Mouse (Mus musculus): ENCODE measurements around the gene Adap1. TPM values are rescaled to one million over a fixed set of nuclear protein-coding genes. Genes with fewer than 3 reads are reported as not detected.
A peak's percentile ranks its signal among the peaks of the same experiment; 100 is the strongest.

Adap1 gene
- total and polyA plus RNA-seq, 2 experiments from 2014 or later, result 141 to 253 TPM

DNA sequence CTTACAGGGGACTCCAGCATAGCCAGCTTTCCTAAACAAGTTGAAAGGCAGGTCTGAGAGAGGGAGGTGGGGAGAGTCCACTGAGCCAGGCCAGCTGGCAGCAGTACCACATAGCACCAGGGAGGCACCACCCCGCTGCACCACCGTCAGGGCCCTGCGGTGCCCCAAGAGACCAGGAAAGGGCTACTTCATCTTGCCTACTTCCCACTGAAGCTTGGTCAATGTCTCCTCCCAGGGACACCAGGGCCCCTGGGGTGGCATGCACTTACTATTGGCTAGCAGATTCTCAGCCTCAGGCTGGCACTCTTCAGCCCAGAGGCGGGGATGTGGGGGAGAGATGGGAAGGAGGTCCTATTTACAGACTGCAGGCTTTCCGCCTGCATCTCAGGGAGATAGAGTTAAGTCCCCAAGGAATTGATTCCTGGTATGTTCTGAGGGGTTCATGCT, 1.4 kb downstream of the Adap1 start:
- H3K4me3 ChIP-seq (ENCODE audit: low read depth, low read length), result peak overlapping the region; percentile 91
- WGBS, result 35% methylated on average over 5 of the region's 5 CpGs
- peaks cover 3% of the 10 kb centered on the region; the same call in 1 of the 2 replicates for H3K36me3 ChIP-seq (ENCODE audit: insufficient read depth, low read length)
- H3K9ac ChIP-seq (replicated peaks; ENCODE audit: low read length, poor library complexity, severe bottlenecking), result peak overlapping the region; percentile 95
- peak overlapping the region; percentile 85 for H3K27ac ChIP-seq (ENCODE audit: low read depth, low read length)
- DNase-seq (ENCODE audit: low spot score), result peak; percentile 44
- ATAC-seq (ENCODE audit: low FRiP score), result 0 out of 2 replicates have a peak, but pooled peaks have one; percentile 28
- TF ChIP-seq CTCF (IDR thresholded peaks at IDR 0.05), result no peak
- H3K9me3 ChIP-seq (ENCODE audit: low read length), result no peaks in the 10 kb centered on the region
- no peaks in the 10 kb centered on the region for H3K27me3 ChIP-seq (ENCODE audit: insufficient read depth, low read length)
- peak overlapping the region; percentile 80 for H3K4me2 ChIP-seq (ENCODE audit: low read depth, low read length, poor library complexity, severe bottlenecking)
- peaks cover 5% of the 10 kb centered on the region for H3K4me1 ChIP-seq (ENCODE audit: insufficient read depth, low read length)

DNA sequence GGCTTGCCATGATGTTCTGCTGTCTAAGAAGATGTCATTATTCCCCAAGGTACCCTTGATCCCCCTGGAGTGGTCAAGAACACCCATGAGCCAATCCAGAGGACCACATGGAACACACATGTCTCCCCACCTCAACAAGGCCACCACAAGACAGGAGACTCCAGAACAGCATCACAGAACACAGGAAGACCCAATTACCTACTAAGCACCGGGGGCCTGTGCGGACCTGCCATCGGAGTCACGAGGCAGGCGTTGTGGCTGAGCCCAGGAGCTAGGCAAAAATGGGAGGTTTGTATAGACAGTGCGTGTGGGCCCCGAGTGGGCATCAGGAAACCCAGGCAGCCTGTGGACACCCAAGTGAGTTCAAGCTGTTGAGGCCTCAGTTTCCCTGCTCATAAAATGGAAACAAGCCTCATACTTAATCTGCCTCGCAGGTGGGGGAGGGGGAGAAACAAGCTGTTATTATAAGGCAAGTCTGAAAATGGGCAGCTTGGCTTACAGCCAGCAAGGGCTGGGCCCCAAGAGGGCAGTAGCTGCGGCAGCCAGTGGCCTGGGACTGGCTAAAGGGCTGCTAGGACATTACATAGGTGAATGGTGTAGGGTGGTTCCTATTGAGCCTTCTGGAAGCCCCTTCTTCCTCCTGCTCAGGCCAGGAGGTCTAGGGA, 2.0 kb downstream of the Adap1 start:
- ATAC-seq (ENCODE audit: low FRiP score) (no peak), DNase-seq (ENCODE audit: low spot score) (no peak)
- Histone ChIP-seq H3K4me2 (ENCODE audit: low read depth, low read length, poor library complexity, severe bottlenecking) (peak overlapping the region; percentile 80), H3K36me3 (ENCODE audit: insufficient read depth, low read length) (peaks cover 3% of the 10 kb centered on the region; the same call in 1 of the 2 replicates), H3K27ac (ENCODE audit: low read depth, low read length) (no peak overlapping the region), H3K4me1 (ENCODE audit: insufficient read depth, low read length) (peaks cover 5% of the 10 kb centered on the region), H3K9ac (replicated peaks; ENCODE audit: low read length, poor library complexity, severe bottlenecking) (no peak overlapping the region), H3K27me3 (ENCODE audit: insufficient read depth, low read length) (no peaks in the 10 kb centered on the region), H3K4me3 (ENCODE audit: low read depth, low read length) (peak overlapping the region; percentile 91), H3K9me3 (ENCODE audit: low read length) (no peaks in the 10 kb centered on the region)
- 80% methylated on average over 9 of the region's 9 CpGs for WGBS
- no peak for TF ChIP-seq CTCF (IDR thresholded peaks at IDR 0.05)

DNA sequence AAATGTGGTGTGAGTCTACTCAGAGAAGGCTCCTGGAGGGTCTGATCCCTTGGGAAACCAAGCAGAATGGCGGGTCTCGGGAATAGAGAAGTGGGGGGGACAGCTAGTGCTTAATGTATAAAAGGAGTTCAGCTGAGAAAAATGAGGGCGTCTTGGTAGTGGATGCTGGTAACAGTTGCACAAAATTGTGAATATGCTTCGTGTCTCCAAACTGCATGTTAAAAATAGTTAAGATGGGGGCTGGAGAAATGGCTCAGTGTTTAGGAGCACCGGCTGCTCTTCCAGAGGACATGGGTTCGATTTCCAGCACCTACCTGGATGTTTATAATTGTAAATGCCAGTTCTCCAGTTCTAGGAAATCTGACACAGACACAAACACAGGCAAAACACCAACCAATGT, 4.1 kb downstream of the Adap1 start:
- Histone ChIP-seq H3K36me3 (ENCODE audit: insufficient read depth, low read length) (peaks cover 6% of the 10 kb centered on the region; the same call in 1 of the 2 replicates), H3K9me3 (ENCODE audit: low read length) (no peaks in the 10 kb centered on the region), H3K4me2 (ENCODE audit: low read depth, low read length, poor library complexity, severe bottlenecking) (no peak overlapping the region), H3K9ac (replicated peaks; ENCODE audit: low read length, poor library complexity, severe bottlenecking) (no peak overlapping the region), H3K27ac (ENCODE audit: low read depth, low read length) (no peak overlapping the region), H3K4me1 (ENCODE audit: insufficient read depth, low read length) (peaks cover 5% of the 10 kb centered on the region), H3K4me3 (ENCODE audit: low read depth, low read length) (no peak overlapping the region), H3K27me3 (ENCODE audit: insufficient read depth, low read length) (no peaks in the 10 kb centered on the region)
- ATAC-seq (ENCODE audit: low FRiP score), result no peak
- DNase-seq (ENCODE audit: low spot score), result no peak
- no peak for TF ChIP-seq CTCF (IDR thresholded peaks at IDR 0.05)
- 85% methylated on average over 6 of the region's 6 CpGs for WGBS

DNA sequence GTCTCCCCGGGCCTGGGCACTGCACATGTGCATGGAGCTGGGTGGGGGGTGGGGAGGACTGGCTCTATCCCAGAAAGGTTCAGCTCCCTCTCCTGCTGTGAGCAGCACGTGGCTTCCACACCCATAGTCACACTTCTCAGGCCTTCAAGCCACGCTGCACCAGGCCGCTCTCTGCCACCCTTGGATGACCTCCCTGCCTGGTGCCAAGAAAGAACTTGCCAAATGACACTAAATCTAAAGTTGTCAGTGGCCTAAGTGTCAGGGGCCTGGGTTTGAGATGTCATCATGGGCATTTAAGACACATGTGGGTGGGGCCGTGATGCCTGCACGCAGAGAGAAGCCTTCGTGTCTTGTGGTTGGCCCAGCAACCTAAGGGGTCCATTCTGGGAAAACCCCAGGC, 5.0 kb downstream of the Adap1 start:
- Histone ChIP-seq H3K27ac (ENCODE audit: low read depth, low read length) (no peak overlapping the region), H3K4me3 (ENCODE audit: low read depth, low read length) (no peak overlapping the region), H3K27me3 (ENCODE audit: insufficient read depth, low read length) (no peaks in the 10 kb centered on the region), H3K9me3 (ENCODE audit: low read length) (no peaks in the 10 kb centered on the region), H3K4me2 (ENCODE audit: low read depth, low read length, poor library complexity, severe bottlenecking) (no peak overlapping the region), H3K4me1 (ENCODE audit: insufficient read depth, low read length) (peaks cover 5% of the 10 kb centered on the region), H3K9ac (replicated peaks; ENCODE audit: low read length, poor library complexity, severe bottlenecking) (no peak overlapping the region), H3K36me3 (ENCODE audit: insufficient read depth, low read length) (peaks cover 6% of the 10 kb centered on the region; the same call in 1 of the 2 replicates)
- DNase-seq (ENCODE audit: low spot score) (no peak), ATAC-seq (ENCODE audit: low FRiP score) (no peak)
- 72% methylated on average over 7 of the region's 7 CpGs for WGBS
- TF ChIP-seq CTCF (IDR thresholded peaks at IDR 0.05), result no peak

DNA sequence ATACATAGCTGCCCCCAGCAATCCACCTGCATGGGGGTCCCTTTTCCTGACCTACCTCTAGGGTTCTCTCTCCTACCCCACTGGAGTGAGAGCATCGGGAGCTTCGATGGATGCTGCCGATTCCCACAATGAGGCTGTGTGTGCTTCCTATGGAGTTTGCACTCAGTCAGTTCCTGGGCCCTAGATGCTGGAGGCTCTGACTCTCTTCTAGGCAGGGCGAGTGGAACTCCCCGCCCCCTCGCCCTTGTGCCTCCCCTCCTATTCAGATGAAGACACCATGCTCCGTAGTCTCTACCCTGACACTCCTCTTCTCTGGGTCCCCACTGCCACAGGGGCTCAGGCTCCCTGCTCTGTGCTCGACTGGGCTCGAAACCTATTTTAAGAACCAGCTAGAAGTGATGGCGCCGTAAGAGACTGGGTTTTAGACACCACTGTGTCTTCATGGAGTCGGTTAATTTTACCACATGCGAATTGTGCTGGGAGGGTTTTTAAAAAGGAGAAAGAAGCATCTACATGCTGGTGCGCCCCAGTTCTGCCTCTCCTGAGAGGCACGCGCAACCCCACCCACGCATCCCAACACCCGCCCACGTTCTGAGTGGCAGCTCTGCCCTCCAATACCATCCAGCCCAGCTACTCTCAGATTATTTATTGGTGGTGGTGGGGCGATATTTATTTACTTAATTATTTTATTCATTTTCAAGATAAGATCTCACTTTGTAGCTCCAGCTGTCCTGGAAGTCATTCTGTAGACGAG, 7.5 kb downstream of the Adap1 start:
- no peak for TF ChIP-seq CTCF (IDR thresholded peaks at IDR 0.05)
- Histone ChIP-seq H3K4me1 (ENCODE audit: insufficient read depth, low read length) (no peaks in the 10 kb centered on the region), H3K4me3 (ENCODE audit: low read depth, low read length) (no peak overlapping the region), H3K27ac (ENCODE audit: low read depth, low read length) (0 out of 2 replicates have a peak overlapping the region, but pooled peaks have one; percentile 32), H3K36me3 (ENCODE audit: insufficient read depth, low read length) (peaks cover 6% of the 10 kb centered on the region; the same call in 1 of the 2 replicates), H3K9ac (replicated peaks; ENCODE audit: low read length, poor library complexity, severe bottlenecking) (no peak overlapping the region), H3K4me2 (ENCODE audit: low read depth, low read length, poor library complexity, severe bottlenecking) (no peak overlapping the region), H3K9me3 (ENCODE audit: low read length) (no peaks in the 10 kb centered on the region), H3K27me3 (ENCODE audit: insufficient read depth, low read length) (no peaks in the 10 kb centered on the region)
- ATAC-seq (ENCODE audit: low FRiP score), result no peak
- WGBS, result 64% methylated on average over 21 of the region's 21 CpGs
- DNase-seq (ENCODE audit: low spot score), result no peak
